Mouse (Mus musculus) layer of hippocampus, adult 9-10 months (tissue): Measurements from ENCODE around the gene Agbl2.

ENCODE experiments used
- DNase-seq: peaks from one replicate; pipeline ENCODE4 v3.0.0; 2022; ENCODE audit warnings: low spot score

Gene Agbl2

GRCm38 (mm10) chr2:90782458-90782857 lies at the start of gene Agbl2:
TSS of gene Agbl2 (plus strand) at chr2:90782727.
- no peak for DNase-seq

- no peak for DNase-seq
Observed at GRCm38 (mm10) chr2:90735326-90735725, 47.2 kb upstream of the Agbl2 start.

DNA sequence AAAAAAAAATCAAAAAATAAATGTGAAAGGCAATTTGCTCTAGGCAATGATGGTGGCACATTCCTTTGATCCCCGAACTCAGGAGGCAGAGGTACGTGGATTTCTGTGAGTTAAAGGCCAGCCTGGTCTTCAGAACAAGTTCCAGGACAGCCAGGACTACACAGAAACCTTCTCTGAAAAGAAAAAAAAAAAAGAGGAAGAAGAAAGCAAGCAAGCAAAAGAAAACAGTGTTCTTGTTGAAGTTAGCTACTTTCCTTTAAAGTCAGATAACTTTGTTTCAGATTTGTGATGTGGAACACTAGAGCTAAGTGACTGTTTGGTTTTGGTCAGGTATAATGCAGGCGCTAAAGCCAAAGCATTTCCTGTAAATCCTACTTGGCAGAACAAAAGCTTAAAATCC lies 43.7 kb upstream of the Agbl2 start:
- DNase-seq = no peak

DNA sequence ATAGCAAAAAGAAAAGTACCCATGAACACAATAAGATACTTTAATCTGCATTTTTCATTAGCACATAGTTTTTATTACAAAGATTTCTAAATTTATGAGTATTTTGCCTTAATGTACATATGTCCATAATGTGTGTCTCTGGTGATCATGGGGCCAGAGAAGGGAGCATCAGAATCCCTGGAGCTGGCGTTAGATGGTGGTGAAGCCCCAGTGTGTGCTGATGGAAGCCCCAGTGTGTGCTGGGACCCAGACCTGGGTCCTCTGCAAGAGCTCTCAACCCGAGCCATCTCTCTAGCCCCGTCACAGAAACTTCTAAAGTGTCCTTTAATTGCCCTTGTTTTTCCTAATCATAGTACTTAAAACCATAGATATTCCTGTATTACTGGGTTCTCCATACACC lies 43.2 kb upstream of the Agbl2 start:
- DNase-seq = no peak

GRCm38 (mm10) chr2:90739921-90740320 lies 42.6 kb upstream of the Agbl2 start:
- no peak for DNase-seq

DNA sequence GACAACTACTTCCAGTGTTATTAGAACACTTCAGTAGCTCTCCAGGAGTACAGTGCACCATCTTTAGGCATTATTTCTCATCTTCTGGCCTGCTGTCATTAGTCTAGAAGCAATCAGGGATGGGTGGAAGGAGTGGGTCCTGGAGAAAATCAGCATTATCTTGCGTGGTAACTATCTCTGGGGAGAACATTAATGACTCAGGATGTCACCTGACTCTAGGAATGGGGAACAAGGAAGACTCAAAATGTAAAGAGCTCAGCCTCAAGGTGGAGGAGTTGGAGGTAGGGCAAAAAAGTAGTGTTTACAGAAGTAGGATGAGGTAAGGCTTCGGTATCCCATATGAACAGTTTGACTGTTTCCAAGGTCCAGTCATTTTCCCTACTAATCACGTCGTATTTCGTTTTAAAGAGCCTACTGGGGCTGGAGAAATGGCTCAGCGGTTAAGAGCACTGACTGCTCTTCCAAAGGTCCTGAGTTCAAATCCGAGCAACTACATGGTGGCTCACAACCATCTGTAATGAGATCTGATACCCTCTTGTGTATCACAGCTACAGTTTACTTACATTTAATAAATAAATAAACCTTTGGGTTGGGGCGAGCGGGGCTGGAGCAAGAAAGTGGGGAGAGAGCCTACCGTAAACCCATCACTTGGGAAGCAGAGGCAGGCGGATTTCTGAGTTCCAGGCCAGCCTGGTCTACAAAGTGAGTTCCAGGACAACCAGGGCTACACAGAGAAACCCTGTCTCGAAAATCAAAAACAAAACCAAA lies 38.1 kb upstream of the Agbl2 start:
- no peak for DNase-seq

GRCm38 (mm10) chr2:90745053-90745678 lies 37.4 kb upstream of the Agbl2 start, which contains the start of gene Fnbp4:
TSS of gene Fnbp4 (plus strand) at chr2:90745370.
- DNase-seq = peak; percentile 98

DNA sequence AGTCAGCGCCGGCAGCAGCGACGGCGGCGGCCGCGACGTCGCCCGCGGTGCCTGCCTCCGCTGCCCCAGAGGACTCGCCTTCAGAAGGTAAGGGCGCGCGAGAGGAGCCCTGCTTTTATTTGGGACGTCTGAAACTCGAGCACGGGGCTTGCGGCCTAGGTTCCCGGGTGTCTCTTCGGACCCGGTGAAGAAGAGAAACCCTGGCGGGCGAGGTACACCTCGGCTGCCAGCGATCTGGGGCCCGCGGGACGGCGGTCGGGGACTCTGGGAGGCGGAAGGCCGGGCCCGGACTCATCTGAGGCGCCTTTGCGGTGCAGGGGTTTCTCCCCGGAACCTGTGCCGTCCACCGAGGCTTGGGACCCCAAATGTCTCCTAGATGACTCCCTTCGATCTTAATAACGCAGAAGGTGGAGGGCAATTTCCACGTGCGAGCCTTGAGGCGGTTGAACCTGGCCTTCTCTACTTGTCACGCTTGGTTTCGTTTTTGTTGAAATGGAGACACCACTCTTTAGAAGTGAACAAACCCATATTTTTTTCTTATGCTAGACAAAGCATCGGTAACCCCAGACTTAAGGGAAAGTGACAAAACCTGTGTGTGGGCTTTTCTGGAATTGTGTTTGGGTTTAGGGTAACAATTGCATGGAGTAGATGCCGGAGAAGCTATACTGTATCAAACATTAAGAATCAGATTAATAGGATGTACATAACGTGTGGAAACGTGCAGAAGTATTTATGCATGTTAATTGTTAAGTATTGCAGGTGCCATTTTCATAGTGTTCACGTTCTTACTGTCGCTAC lies 36.6 kb upstream of the Agbl2 start:
- peak; percentile 11 for DNase-seq

GRCm38 (mm10) chr2:90746538-90746865 lies 36.0 kb upstream of the Agbl2 start:
- DNase-seq = no peak

DNA sequence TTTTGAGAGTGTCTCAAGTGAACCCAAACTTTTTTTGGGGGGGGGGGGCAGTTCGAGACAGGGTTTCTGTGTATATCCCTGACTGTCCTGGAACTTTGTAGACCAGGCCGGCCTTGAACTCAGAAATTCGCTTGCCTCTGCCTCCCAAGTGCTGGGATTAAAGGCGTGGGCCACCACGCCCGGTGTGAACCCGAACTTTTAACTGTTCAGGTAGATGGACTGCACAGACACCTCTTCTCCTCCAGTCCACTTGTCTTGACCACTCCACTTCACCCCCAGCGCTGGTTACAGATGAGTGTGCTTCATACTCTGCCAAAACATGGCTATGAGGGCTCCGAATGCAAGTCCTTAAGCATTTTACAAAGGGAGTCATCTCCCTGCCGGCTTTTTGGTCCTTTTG lies 35.4 kb upstream of the Agbl2 start:
- no peak for DNase-seq

GRCm38 (mm10) chr2:90749676-90750459 lies 32.7 kb upstream of the Agbl2 start:
- no peak for DNase-seq

DNA sequence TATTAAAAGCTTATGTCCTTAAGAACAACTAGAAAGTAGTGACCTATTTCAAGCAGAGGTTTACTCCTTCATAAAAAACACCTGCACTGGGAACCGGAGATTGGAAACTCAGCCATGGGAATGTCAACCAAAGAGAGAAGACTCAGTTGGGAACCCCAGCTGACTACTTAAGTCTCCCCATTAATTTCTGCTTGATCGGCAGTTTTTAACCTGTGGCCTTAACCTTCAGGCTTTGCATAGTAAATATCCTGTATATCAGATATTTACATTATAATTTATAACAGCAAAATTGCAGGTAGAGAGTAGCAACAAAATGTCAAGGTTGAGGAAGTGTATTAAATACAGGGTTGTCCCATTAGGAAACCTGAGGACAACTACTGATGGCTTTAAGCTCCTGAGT lies 29.0 kb upstream of the Agbl2 start:
- no peak for DNase-seq

DNA sequence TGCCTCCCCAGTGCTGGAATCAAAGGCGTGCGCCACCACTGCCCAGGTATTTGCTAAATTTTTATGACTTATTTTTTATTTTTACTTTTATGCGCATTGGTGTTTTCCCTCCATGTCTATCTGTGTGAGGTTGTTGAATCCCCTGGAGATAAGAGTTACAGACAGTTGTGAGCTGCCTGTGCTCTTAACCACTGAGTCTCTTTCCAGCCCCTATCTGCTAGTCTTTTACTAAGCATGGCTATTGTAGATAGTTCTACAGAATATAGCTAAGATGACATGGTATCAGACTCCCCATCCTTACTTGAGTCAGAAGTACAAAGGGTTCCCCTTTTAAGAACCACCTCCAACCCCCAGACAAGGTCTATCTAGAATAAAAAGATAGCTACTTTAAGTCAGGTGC lies 28.3 kb upstream of the Agbl2 start:
- no peak for DNase-seq

DNA sequence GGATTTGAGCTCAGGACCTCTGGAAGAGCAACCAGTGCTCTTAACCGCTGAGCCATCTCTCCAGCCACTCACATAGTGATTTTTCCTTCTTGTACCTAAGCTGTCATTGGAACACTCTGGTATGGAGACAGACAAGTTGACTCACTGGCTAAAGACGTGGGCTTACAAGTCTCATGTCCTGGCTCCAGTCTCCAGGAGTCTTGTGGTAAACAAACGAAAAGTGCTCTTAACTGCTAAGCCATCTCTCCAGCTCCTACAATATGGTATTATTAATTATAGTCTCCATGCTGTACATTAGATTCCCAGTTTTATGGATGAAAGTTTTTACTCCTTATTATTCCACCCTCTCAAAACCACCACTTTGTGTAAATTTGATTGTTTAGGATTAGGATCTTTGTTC lies 17.4 kb upstream of the Agbl2 start:
- DNase-seq = no peak

GRCm38 (mm10) chr2:90781323-90781722 lies 1.2 kb upstream of the Agbl2 start:
- no peak for DNase-seq

- no peak for DNase-seq
Observed at GRCm38 (mm10) chr2:90781938-90782337, 589 bp upstream of the Agbl2 start.

DNA sequence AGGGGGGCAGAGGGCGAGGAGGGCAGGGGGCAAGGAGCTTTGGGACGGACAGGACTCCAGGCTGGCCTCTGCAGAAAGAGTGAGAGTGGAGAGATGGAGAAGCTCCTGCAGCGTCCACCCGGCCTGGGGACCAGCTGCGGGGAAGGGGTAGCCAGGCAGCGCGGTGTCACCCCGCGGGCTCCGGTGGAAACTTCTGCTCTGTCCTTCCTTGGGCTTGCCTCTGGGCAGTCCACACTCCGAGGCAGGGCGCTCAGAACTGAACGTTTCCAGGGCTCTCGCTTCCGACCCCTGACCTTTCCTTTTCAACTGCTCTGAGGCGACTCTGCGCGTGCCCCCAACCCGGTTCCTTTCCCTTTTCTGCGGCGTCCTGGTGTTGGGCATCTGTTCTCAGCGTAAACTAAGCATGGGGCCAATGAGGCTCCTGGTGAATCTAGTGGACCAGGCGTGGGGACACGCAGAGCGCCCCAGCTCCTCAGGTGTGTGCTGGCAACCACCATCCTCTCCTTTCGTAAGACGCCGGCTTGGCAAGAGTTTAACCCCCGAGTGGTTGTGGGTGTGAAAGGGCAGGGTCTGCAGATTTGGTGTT lies 467 bp downstream of the Agbl2 start:
- DNase-seq = no peak

GRCm38 (mm10) chr2:90788126-90788525 lies 5.6 kb downstream of the Agbl2 start:
- DNase-seq = no peak

DNA sequence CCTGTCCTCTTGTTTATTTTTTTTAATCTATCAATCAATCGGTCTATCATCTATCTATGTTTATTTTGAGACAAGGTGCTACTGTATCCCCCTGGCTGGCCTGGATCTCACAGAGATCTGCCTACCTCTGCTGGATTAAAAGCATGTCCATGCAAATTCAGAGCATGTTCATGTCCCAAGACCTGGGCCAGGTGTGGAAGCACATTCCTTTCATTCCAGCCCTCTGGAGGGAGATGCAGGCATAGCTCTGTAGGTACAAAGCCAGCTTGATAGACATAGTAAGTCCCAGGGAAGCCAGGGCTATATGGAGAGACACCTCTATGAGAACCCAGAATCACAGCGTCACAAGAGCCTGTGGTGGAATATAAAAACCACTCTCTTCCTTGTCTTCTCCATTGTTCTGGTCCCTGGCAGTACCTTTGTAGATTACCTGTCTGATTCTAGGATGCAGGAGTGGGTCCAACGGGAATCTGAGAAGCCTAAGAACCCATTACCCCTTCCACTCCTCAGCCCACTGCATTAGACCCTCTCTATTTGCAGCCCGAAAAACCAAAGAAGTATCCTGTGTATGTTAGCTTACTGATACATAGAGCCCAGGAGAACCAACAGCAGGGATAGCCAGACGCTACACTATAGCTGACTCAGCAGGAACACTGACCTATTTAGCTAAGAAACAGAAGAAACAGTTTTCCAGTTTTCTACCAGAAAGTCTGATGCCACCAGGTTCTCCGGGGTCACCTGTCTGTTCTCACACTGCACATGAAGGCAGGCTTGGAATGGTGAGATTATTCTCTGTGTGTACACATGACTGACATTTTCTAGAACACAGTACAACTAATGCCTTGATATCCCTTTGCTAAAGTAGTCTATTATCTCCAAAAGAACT lies 26.0 kb downstream of the Agbl2 start:
- DNase-seq = no peak

GRCm38 (mm10) chr2:90810751-90811150 lies 28.2 kb downstream of the Agbl2 start:
- DNase-seq = no peak

DNA sequence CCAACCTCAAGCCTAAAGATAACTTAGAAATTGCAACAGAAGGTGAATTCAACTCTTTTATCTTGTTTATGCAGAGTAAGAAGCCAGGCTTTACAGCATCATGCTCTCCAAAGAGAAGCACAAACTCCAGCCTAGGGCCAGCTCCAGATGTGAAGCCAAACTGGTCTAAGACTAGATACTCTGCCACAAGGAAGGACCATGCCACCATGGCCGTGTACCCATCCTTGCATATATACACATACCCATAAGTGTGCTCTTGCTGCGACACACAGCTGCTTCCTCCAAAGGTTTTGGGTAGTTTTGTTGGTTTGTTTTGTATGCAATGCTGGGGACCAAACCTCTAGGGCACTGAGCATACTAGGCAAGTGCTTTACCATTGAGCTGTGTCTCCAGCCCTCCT lies 32.7 kb downstream of the Agbl2 start:
- DNase-seq = no peak
